Mouse (Mus musculus) frontal cortex, adult 2 months (tissue): ENCODE data around the gene Cadm4. TPM values are rescaled to one million over a fixed set of nuclear protein-coding genes. Genes with fewer than 3 reads are reported as not detected.

Source experiments
- DNase-seq, 2 experiments: peaks; one replicate each; pipeline ENCODE4 v3.0.0; 2022; ENCODE audit warnings: low spot score in 1 of 2; ENCODE audit errors: extremely low spot score in 1 of 2
- polyA plus RNA-seq: library from polyadenylated mRNA; depleted of rRNA; stranded (reverse); fragments of >200 nt; gene quantifications from 2 replicates; pipeline ENCODE4 v1.2.3, GENCODE M21; 2012; rRNA removed

The Cadm4 gene
- polyA plus RNA-seq, result 225 and 258 TPM in 2 replicates

DNA sequence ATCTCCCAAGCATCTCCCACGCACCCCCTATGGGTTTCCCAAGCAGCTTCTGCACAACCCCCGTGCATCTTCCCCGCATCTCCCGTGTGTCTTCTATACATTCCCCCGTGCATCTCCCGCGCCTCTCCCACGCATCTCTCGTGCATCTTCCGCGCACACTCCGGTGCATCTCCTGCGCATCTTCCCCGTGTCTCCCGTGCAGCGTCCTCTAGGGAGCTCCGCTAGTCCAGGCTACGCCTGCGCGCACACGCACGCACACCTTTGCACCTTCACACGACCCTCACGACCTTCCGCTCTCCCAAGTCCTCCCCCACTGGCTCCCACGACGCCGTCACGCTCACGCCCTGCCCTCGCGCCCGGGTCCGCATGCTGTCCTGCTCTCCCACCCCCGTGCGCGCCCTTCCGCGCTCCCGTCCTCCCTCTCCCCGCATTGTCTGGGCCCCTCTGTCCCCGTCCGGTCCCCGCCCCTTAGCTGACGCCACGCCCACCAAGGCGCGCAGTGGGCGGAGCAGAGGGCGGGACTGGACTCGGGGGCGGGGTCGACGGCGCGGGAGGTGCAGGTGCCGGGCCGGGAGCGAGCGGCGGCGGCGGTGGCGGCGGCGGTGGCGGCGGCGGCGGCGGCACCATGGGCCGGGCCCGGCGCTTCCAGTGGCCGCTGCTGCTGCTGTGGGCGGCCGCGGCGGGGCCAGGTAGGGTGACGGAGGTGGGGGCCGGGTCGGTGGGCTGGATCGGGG lies at the start of gene Cadm4:
TSS of gene Cadm4 (plus strand) at position 550 of the 734 bp plus-strand sequence.
- peak; percentile 59 to 90 for DNase-seq

- DNase-seq, result no peak
Observed at GRCm38 (mm10) chr7:24435305-24435704, 46.5 kb upstream of the Cadm4 start.

DNA sequence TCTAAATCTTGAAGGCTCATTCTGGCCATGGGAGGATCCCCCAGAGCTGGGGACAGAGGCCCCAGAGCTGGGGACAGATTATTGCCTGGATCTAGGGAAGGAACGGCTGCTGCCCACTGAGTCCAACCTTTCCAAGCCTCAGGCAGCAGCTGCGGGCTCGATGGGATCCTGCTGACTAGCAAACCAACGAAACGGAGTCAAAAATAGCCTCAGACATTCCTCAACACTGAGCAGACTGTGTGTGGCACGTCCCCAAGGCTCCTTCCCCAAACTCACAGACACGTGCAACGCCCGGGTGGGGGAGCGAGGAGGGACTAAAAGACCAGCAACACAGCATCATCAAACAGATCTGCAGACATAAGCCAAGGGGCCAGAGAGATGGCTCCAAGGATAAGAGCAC lies 43.8 kb upstream of the Cadm4 start:
- DNase-seq, result peak; percentile 74 to 77

GRCm38 (mm10) chr7:24439191-24439590 lies 42.6 kb upstream of the Cadm4 start:
- DNase-seq, result peak in 1 of 2 experiments; percentile 24

DNA sequence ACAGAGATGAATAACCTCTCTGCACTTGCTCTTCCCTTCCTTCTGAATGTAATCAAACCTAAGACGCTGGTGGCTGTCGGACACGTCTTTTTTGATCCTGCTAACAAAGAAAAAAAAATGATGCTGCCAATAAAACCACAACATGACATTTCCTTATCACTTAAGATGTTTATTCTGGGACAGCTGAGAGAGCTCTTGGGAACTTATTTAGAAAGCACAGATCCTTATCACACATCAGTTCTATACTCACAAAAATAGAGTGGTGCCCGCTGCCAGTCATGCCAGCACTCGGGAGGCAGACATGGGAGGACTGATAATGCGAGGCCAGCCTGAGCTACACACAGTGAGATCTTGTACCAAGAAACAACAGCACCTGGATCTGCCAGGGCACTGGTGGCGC lies 41.9 kb upstream of the Cadm4 start:
- DNase-seq, result no peak

DNA sequence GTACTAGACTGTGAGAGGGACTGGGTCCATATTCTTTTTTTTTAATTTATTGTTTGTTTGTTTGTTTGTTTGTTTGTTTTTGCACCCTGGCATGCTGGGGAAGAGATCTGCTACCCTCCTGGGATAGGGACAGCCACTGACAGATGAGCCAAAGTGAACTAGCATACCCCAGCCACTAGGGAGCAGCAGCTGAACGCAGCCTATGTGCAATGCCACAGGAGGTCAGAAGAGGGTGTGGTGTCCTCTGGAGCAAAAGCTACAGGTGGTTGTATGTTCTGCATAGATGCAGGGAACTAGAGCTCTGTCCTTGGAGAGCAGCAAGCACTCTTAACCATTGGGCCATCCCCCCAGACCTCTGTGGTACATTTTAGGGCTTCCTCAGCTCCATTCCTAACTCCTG lies 40.0 kb upstream of the Cadm4 start:
- peak in 1 of 2 experiments; percentile 66 for DNase-seq

DNA sequence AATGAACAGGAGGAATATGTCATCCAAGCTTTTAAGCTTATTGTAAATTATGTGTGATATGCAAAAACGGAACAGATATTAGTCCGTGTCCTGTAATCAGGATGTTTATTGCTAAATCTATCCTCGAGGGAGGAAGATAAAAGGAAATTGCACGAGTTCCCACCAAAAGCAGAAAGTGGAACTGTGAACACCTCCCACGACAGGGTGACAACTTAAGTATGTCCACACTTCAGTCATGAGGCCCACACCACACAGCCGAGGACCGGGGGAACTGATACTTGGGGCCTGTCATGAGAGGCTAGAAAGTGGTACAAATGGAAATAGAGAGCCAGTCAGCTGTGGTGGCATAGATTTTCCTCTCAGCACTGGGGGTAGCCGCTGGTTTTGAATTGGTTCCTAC lies 39.5 kb upstream of the Cadm4 start:
- no peak for DNase-seq

DNA sequence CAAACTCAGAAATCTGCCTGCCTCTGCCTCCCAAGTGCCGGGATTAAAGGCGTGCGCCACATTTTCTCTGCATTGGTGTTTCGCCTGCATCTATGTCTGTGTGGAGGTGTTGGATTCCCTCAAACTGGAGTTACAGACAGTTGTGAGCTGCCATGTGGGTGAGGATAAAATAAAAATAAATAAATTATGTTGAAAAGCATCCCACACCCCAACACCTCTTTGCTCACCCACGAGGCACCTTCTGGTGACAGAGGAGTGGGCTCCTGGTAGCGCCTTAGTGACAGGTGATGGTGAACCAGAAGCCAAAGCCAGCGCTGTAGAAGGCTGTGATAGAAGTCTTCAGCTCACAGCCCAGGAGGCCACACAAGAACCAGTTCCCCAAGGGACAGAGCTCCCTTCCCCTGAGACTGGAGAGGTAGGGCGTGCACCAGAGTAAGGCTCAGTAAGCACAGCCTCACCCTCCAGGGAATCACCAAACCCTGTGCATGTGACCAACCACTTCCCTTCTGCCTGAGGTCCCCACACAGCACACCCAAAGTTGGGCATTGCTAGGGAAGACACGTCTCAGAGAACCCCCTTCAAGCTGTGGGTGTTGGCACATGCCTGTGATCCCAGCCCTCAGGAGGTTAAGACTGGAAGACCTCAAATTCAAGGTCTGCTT lies 36.4 kb upstream of the Cadm4 start:
- peak; percentile 33 to 55 for DNase-seq

DNA sequence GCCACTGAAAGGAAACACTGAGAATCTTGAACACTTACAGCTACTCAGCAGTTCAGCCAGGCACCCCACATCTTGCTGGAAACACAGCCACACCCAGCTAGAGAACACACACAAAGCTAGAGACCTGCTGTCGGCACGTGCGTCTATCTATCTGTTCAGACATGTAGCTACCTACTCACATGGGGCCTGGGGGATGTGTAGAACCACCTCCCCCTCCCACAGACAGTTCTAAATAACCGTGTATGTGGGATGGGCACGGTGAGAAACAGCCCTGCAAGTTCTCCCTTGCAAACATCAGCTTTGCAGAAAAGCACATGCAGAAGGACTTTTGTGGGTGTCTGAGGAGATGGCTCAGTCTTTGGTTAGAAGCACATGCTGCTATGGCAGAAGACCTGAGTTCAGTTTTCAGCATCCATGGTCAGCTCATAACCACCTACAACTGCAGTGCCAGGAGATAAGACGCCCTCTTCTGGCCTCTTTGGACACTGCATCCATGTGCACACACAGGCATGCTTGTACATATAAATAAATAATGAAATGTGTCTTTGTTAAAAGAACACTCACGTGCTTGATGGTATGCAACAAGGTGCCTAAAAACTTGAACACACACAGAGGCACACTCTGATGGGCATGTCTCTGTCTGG lies 35.0 kb upstream of the Cadm4 start:
- peak; percentile 68 to 75 for DNase-seq

GRCm38 (mm10) chr7:24448782-24449517 lies 32.9 kb upstream of the Cadm4 start:
- peak; percentile 34 to 62 for DNase-seq

GRCm38 (mm10) chr7:24450585-24451017 lies 31.2 kb upstream of the Cadm4 start:
- DNase-seq, result no peak

- peak in 1 of 2 experiments; percentile 66 for DNase-seq
Observed at GRCm38 (mm10) chr7:24451855-24452311, 29.9 kb upstream of the Cadm4 start, which contains the start of gene Irgc1. Irgc1 (minus strand) TSS chr7:24452297.

GRCm38 (mm10) chr7:24454199-24454598 lies 27.6 kb upstream of the Cadm4 start:
- no peak for DNase-seq

DNA sequence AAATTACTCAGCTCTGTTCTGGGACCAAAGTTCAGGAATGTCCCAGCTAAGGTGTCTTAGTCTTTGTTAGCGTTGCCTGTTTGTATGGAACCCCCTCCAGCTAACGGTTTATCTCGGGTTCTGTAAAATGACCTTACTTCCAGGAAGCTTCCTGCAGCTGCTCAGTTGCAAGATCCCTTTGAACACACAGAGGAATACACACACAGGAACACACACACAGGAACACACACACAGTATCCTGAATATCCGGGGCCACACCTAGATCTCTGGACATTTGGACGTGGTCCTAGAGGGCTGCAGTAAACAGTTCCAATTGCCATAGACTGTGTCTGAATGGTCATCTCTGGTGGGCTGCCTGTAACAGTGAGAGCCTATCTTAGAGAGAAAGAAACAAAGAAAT lies 26.1 kb upstream of the Cadm4 start:
- DNase-seq, result no peak

DNA sequence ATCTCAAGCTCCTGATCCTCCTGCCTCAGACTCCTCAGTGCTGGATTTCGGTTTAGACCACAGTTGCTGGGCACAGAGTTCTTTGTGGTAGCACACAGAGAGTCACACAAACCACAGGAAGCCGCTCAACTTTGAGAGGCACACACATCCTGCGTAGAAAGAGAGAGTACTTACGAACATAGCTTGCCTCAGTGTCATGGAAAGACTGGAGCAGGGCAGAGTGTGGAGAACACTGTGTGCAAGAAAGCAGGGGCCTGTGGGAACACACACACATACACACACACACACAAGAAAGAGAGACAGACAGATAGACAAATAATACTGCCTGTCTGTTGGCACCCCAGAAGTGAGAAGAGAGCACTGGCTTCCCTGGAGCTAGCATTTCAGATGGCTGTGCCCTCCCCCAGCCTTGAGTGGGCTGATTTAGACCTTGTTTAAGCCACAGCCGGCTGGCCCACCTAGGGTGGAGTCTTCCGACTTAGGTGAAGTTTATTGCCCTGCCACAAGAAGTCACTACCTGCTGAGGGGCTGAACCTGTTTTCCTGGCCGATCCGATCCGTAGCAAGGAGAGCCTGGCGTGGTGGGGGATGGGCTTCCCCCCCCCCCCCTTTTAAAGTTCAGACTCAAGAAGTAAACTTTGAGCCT lies 24.0 kb upstream of the Cadm4 start:
- no peak for DNase-seq

GRCm38 (mm10) chr7:24459440-24459839 lies 22.4 kb upstream of the Cadm4 start:
- no peak for DNase-seq

DNA sequence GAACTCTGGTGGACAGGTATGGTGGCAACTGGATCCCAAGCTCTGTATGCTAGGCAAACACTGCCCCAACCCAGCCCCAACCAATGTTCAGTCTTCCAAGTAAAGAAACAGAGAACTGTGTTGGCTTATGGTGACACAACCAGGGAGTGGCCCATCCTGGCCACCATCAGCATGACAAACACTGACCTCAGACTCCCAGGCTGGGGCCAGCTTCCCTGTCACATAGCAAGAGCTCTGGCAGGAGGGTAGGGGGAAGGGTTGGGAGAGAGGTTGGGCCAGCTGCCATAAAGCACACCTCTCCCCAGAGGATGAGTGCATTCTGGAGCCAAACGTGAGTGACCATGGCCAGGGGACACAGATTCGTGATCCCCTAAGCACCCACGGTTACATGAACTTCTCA lies 22.0 kb upstream of the Cadm4 start:
- no peak for DNase-seq

DNA sequence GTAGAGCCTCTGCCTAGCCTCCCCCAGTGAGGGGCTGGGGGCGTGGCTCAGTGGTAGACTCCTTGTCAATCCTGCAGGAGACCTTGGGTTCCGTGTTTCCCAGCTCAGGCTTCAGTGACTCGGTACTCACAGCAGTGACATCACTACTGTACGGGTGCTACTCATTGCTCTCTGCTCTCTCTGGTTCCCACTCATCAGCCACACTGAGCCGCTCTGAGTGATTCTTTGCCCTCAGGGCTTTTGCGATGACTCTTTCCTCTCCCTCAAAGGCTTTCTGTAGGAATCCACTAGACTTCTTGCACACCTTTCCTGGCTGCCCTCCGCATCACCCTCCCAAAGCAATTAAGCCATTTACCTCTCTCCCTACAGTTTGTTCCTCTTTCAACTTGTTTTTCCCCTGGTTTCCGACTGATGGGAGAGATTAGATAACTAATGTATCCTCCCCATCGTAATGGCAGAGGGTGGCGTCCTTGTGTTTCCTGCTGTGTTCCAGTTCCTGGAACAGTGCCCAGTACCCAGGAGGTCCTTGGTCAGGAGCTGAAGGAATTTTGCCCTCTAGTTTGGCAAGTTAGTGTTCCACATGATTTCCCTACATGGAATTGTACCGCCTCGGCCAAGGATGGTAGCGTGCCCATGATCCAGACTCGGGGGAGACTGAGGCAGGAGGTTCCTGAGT lies 20.3 kb upstream of the Cadm4 start:
- DNase-seq, result no peak

- no peak for DNase-seq
Observed at GRCm38 (mm10) chr7:24462388-24463319, 19.2 kb upstream of the Cadm4 start, which contains the start of gene Plaur. Plaur (plus strand) TSS chr7:24462484.
